Mouse (Mus musculus) E14TG2a.4 (cell line): ENCODE data around the gene Exosc8.

ENCODE experiments used
- CTCF ChIP-seq: conservative IDR thresholded peaks from 2 replicates; pipeline ENCODE4 v1.5.1; 2014; ENCODE audit warnings: low read length
- NANOG ChIP-seq: IDR thresholded peaks from 2 replicates; pipeline ENCODE4 v1.6.1; 2014; ENCODE audit warnings: borderline replicate concordance, low read length, mixed read lengths

GRCm38 (mm10) chr3:54768592-54768991 is 33.4 kb upstream of the Exosc8 start:
- TF ChIP-seq CTCF: no peak
- TF ChIP-seq NANOG: no peak
